Mouse (Mus musculus) right cerebral cortex, adult 2 months (tissue): ENCODE measurements around the gene Gm20816.
"Not testable (repeated sequence)": the region's sequence is repeated elsewhere in the genome, so short reads cannot be mapped to it uniquely, and the experiment has no call there.

Experiments
- DNase-seq, 2 experiments: peaks; one replicate each; pipeline ENCODE4 v3.0.0; 2021 to 2022; ENCODE audit warnings: low spot score in 2 of 2

Gm20816 gene

GRCm38 (mm10) chrY:68537655-68538054, at the start of gene Gm20816:
TSS of gene Gm20816 (plus strand) at chrY:68537955.
- DNase-seq, result not testable (repeated sequence)
